Mouse (Mus musculus) testis, adult 2 months (tissue): Measurements from ENCODE around the gene Mia.

ENCODE experiments used
- CTCF ChIP-seq: fragments of 200-500 bp; IDR thresholded peaks from 2 replicates; pipeline ENCODE4 v1.5.1; 2012; ENCODE audit warnings: low read depth, mild to moderate bottlenecking, inconsistent platforms, low read length, moderate library complexity; ENCODE audit not compliant: control insufficient read depth, insufficient read depth, insufficient replicate concordance
- POLR2A ChIP-seq: fragments of 200-500 bp; IDR thresholded peaks from 2 replicates; pipeline ENCODE4 v1.6.1; 2012; ENCODE audit warnings: low read depth, mild to moderate bottlenecking, inconsistent platforms, low read length, moderate library complexity; ENCODE audit not compliant: control insufficient read depth

- TF ChIP-seq POLR2A: no peak
- no peak for TF ChIP-seq CTCF
Observed at GRCm38 (mm10) chr7:27129811-27130210, 51.1 kb downstream of the Mia start.
